ENCODE assay signal across 8 mouse cellular contexts in the genomic region with DNA sequence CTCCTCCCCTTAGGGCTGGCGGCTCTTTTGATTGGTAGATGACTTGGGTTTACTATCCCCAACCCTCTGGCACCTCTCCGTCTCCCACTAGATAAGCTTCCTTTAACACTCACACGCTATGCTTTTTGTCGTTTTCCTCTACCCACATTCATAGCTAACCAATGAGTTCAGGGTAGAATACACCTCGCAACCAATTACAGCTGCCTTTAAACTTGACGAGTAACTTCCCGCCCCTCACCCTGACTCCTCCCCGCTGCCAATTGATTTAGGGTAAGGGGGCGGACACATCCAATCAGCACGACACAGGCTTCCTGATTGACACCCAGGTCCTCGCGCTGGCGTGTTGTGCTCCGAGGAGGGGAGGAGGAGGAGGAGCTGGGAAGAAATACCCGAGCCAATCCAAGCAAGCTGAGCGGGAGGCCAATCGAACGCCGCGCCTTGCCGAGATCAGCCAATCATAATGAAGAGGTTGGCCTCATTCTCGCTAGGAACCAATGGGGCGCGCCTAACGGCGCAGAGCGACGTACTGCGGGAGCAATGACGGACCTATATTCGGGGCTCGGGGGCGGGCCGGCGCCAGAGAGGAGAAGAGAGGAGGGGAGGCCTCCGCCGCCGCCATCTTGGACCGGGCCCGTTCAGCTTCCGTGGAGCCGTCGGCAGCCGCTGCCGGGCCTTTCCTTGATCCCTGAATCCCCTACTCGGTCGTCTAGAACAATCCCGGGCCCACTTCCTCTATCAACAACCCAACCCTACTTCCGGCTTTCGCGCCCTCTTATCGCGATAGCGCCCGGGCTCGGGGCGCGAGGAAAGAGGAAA. TPM values are rescaled to one million over a fixed set of nuclear protein-coding genes. Genes with fewer than 3 reads are reported as not detected.
DNase-seq lines count a peak whose midpoint lies in the region; ATAC-seq lines count a peak whose summit lies in the region.

Cnot3 (plus strand) TSS at position 597 of the 816 bp plus-strand sequence.

- peaks cover 12 to 24% of the 10 kb centered on the region in 2 experiments for H3K4me1 ChIP-seq in heart, embryonic 14.5 days (ENCODE audit: control insufficient read depth in 2 of 2, insufficient read depth in 2 of 2, low read length in 2 of 2)
- H3K4me1 ChIP-seq in liver, embryonic 13.5 days (replicated peaks): peaks cover 54% of the 10 kb centered on the region
- H3K4me1 ChIP-seq in stomach, embryonic 16.5 days (ENCODE audit: control insufficient read depth, insufficient read depth, low read length): peaks cover 24% of the 10 kb centered on the region

- H3K4me2 ChIP-seq in heart, embryonic 14.5 days (ENCODE audit: low read length): peak within 1 kb of the TSS; percentile 80
- peak within 1 kb of the TSS; percentile 88 for H3K4me2 ChIP-seq in liver, embryonic 13.5 days
- H3K4me2 ChIP-seq in stomach, embryonic 16.5 days (ENCODE audit: low read depth, low read length): peak within 1 kb of the TSS; percentile 91

- no peaks in the 10 kb centered on the region for H3K9me3 ChIP-seq in heart, embryonic 14.5 days (ENCODE audit: control insufficient read depth, low read length)
- H3K9me3 ChIP-seq in liver, embryonic 13.5 days (replicated peaks): no peaks in the 10 kb centered on the region
- H3K9me3 ChIP-seq in stomach, embryonic 16.5 days (replicated peaks; ENCODE audit: control insufficient read depth, low read length): no peaks in the 10 kb centered on the region

- no peaks in the 10 kb centered on the region for H3K27me3 ChIP-seq in heart, embryonic 14.5 days (ENCODE audit: control insufficient read depth, insufficient read depth, low read length)
- H3K27me3 ChIP-seq in liver, embryonic 13.5 days: no peaks in the 10 kb centered on the region
- no peaks in the 10 kb centered on the region for H3K27me3 ChIP-seq in stomach, embryonic 16.5 days (ENCODE audit: control insufficient read depth, insufficient read depth, low read length)

- peak; percentile 86 for ATAC-seq in CD4-positive, CD25-positive, alpha-beta regulatory T cell, adult 4 months
- peak; percentile 98 for ATAC-seq in heart, embryonic 14.5 days (ENCODE audit: insufficient number of reproducible peaks, insufficient read depth, low FRiP score, low read depth)
- peak; percentile 96 for ATAC-seq in liver, embryonic 13.5 days (ENCODE audit: low read depth)
- peak; percentile 98 for ATAC-seq in stomach, embryonic 16.5 days (ENCODE audit: insufficient read depth, low FRiP score)

- peak within 1 kb of the TSS; percentile 97 to 98 for H3K27ac ChIP-seq in heart, embryonic 14.5 days (replicated peaks in 1 of 2; ENCODE audit: control insufficient read depth in 1 of 2, insufficient read depth in 1 of 2, low read depth in 2 of 2, low read length in 2 of 2)
- peak within 1 kb of the TSS; percentile 96 for H3K27ac ChIP-seq in liver, embryonic 13.5 days
- peak within 1 kb of the TSS; percentile 93 for H3K27ac ChIP-seq in stomach, embryonic 16.5 days (ENCODE audit: low read length)

- peak within 1 kb of the TSS; percentile 90 to 93 for H3K4me3 ChIP-seq in heart, embryonic 14.5 days (ENCODE audit: control insufficient read depth in 1 of 2, insufficient read depth in 1 of 2, low read depth in 1 of 2, low read length in 2 of 2)
- H3K4me3 ChIP-seq in liver, embryonic 13.5 days (replicated peaks): peak within 1 kb of the TSS; percentile 99
- peak within 1 kb of the TSS; percentile 91 for H3K4me3 ChIP-seq in stomach, embryonic 16.5 days (replicated peaks; ENCODE audit: low read length)

- WGBS in heart, embryonic 14.5 days: under 1% methylated on average over 54 of the region's 58 CpGs
- WGBS in liver, embryonic 13.5 days (ENCODE audit: insufficient replicate concordance): under 1% methylated on average over 54 of the region's 58 CpGs
- WGBS in stomach, embryonic 16.5 days: under 1% methylated on average over 54 of the region's 58 CpGs

- peak; percentile 98 for DNase-seq in c-Kit-negative CD71-positive TER-119-positive erythroid progenitor cells, embryonic 14.5 days (ENCODE audit: low read depth, low spot score)
- DNase-seq in fibroblast of lung, adult 2 months (ENCODE audit: low read depth): peak; percentile 100
- peak; percentile 99 for DNase-seq in kidney, postnatal 14 days
- peak; percentile 99 for DNase-seq in liver, embryonic 13.5 days
- peak; percentile 93 for DNase-seq in neural tube, embryonic 10.5 days (ENCODE audit: extremely low spot score, low spot score)

- peaks cover 27% of the 10 kb centered on the region for H3K36me3 ChIP-seq in heart, embryonic 14.5 days (ENCODE audit: control insufficient read depth, insufficient read depth, low read length)
- H3K36me3 ChIP-seq in liver, embryonic 13.5 days: peaks cover 51% of the 10 kb centered on the region
- H3K36me3 ChIP-seq in stomach, embryonic 16.5 days (ENCODE audit: control insufficient read depth, insufficient read depth, low read length): no peaks in the 10 kb centered on the region; the same call in 1 of the 2 replicates

- H3K9ac ChIP-seq in heart, embryonic 14.5 days (ENCODE audit: low read length): peak within 1 kb of the TSS; percentile 98
- H3K9ac ChIP-seq in liver, embryonic 13.5 days: peak within 1 kb of the TSS; percentile 99
- peak within 1 kb of the TSS; percentile 99 for H3K9ac ChIP-seq in stomach, embryonic 16.5 days (ENCODE audit: low read length)

RNA-seq across cellular contexts. Expression of gene Cnot3, which starts in this region (rescaled TPM):
- 10 to 100 TPM; 30.3 to 50.6 TPM for polyA plus RNA-seq in CD4-positive, CD25-positive, alpha-beta regulatory T cell, adult 4 months (2017; shearing (Covaris generic))
- 30.4 and 32.4 TPM in 2 replicates for polyA plus RNA-seq in heart, embryonic 14.5 days (2014; fragmentation: Nextera tagmentation; extraction: Ambion mirVana)
- 22.8 and 25.3 TPM in 2 replicates for polyA plus RNA-seq in liver, embryonic 13.5 days (2015; fragmentation: Nextera tagmentation; extraction: Ambion mirVana)
- 43.0 and 44.5 TPM in 2 replicates for polyA plus RNA-seq in stomach, embryonic 16.5 days (2015; fragmentation: Nextera tagmentation; extraction: Ambion mirVana)

Comparison
In these comparisons a context has a peak if more than half of its experiments do, and no peak if none do; other contexts are left out.
1. Peak in every context shown above with its lines: DNase-seq, ATAC-seq, H3K4me3 ChIP-seq and H3K27ac ChIP-seq.